In genomic region chr4:116174466-116175116, GRCm38 (mm10) we compare ENCODE assay signal across 10 mouse cellular contexts. TPM values are rescaled to one million over a fixed set of nuclear protein-coding genes. Genes with fewer than 3 reads are reported as not detected.
DNase-seq lines count a peak whose midpoint lies in the region; ATAC-seq lines count a peak whose summit lies in the region.
"Had no signal": no experiment of that assay in that cellular context is flagged by ENCODE, and none has a peak within 500 bp of the region (broad histone marks: within the 10 kb centered on the region; RNA-seq: fewer than 3 reads in every experiment).

No protein-coding gene starts in this region.

- ATAC-seq in heart, embryonic 13.5 days (ENCODE audit: extremely low read depth, insufficient number of reproducible peaks, low FRiP score, low TSS enrichment) = peak; percentile 23; the same call in 1 of the 2 replicates
- ATAC-seq in limb, embryonic 12.5 days (ENCODE audit: insufficient number of reproducible peaks, insufficient read depth, low FRiP score, low TSS enrichment, low read depth) = 0 out of 2 replicates have a peak, but pooled peaks have one; percentile 34

- peak overlapping the region; percentile 11; the same call in 1 of the 2 replicates for H3K4me2 ChIP-seq in heart, embryonic 13.5 days
- H3K4me2 ChIP-seq in limb, embryonic 12.5 days = no peak overlapping the region

- H3K36me3 ChIP-seq in heart, embryonic 13.5 days = no peaks in the 10 kb centered on the region
- H3K36me3 ChIP-seq in limb, embryonic 12.5 days = no peaks in the 10 kb centered on the region

- H3K27ac ChIP-seq in heart, embryonic 13.5 days (replicated peaks) = peak overlapping the region; percentile 89
- no peak overlapping the region for H3K27ac ChIP-seq in limb, embryonic 12.5 days

- H3K4me1 ChIP-seq in heart, embryonic 13.5 days = peaks cover 46% of the 10 kb centered on the region
- H3K4me1 ChIP-seq in limb, embryonic 12.5 days (replicated peaks) = peaks cover 29% of the 10 kb centered on the region

- no peaks in the 10 kb centered on the region for H3K27me3 ChIP-seq in heart, embryonic 13.5 days (replicated peaks)
- H3K27me3 ChIP-seq in limb, embryonic 12.5 days = no peaks in the 10 kb centered on the region

- H3K4me3 ChIP-seq in heart, embryonic 13.5 days = no peak overlapping the region
- no peak overlapping the region for H3K4me3 ChIP-seq in limb, embryonic 12.5 days (replicated peaks)

- H3K9ac ChIP-seq in heart, embryonic 13.5 days = peak overlapping the region; percentile 52; the same call in 1 of the 2 replicates
- peak overlapping the region; percentile 27 for H3K9ac ChIP-seq in limb, embryonic 12.5 days (replicated peaks)

- 18% methylated on average over 6 of the region's 6 CpGs for WGBS in heart, embryonic 13.5 days
- WGBS in limb, embryonic 12.5 days = 40% methylated on average over 6 of the region's 6 CpGs

- peak; percentile 19 to 36 for DNase-seq in heart, adult 18-20 months
- no peak for DNase-seq in heart, adult 11 months
- DNase-seq in NIH3T3 (ENCODE audit: low read depth) = peak; percentile 44
- DNase-seq in frontal cortex, postnatal 10 days (ENCODE audit: low spot score in 2 of 2) = no peak
- no peak for DNase-seq in spleen, postnatal 10 days (ENCODE audit: low spot score in 2 of 2)
- no peak for DNase-seq in layer of hippocampus, postnatal 36 days
- DNase-seq: left cerebral cortex, postnatal 4 days had no signal

- H3K9me3 ChIP-seq in heart, embryonic 13.5 days = no peaks in the 10 kb centered on the region
- no peaks in the 10 kb centered on the region for H3K9me3 ChIP-seq in limb, embryonic 12.5 days

RNA-seq across cellular contexts. Expression of gene Gm49337, which starts 1.4 kb away (rescaled TPM):
- not detected for total RNA-seq in heart, adult 18-20 months (2021)
- not detected in 2 replicates for polyA plus RNA-seq in heart, embryonic 13.5 days (2015; fragmentation: Nextera tagmentation; extraction: Ambion mirVana)
- polyA plus RNA-seq in limb, embryonic 12.5 days (2016; fragmentation: Nextera tagmentation; extraction: Ambion mirVana) = not detected in 2 replicates
- 1 to 10 TPM in 1 of 2 experiments, not detected in 1; 1.2 TPM for total RNA-seq in layer of hippocampus, postnatal 36 days (2021)
- polyA plus RNA-seq: embryonic facial prominence, embryonic 11.5 days had no signal

RNA-seq across cellular contexts. Expression of gene 1700042G07Rik, which starts 1.4 kb away (rescaled TPM):
- total RNA-seq in heart, adult 18-20 months (2021) = not detected
- not detected in 2 replicates for polyA plus RNA-seq in heart, embryonic 13.5 days (2015; fragmentation: Nextera tagmentation; extraction: Ambion mirVana)
- polyA plus RNA-seq in limb, embryonic 12.5 days (2016; fragmentation: Nextera tagmentation; extraction: Ambion mirVana) = not detected in 2 replicates
- total RNA-seq in layer of hippocampus, postnatal 36 days (2021) = not detected
- total RNA-seq: left cerebral cortex, postnatal 4 days had no signal
- polyA plus RNA-seq: embryonic facial prominence, embryonic 11.5 days had no signal

RNA-seq across cellular contexts. Expression of gene Tspan1, which starts 7.2 kb away (rescaled TPM):
- 1 to 10 TPM in 1 of 2 experiments, not detected in 1; 1.3 TPM for total RNA-seq in heart, adult 18-20 months (2021)
- polyA plus RNA-seq in heart, embryonic 13.5 days (2015; fragmentation: Nextera tagmentation; extraction: Ambion mirVana) = 0.22 and 0.45 TPM in 2 replicates
- 0.10 and 0.16 TPM in 2 replicates for polyA plus RNA-seq in limb, embryonic 12.5 days (2016; fragmentation: Nextera tagmentation; extraction: Ambion mirVana)
- total RNA-seq in layer of hippocampus, postnatal 36 days (2021) = not detected
- total RNA-seq: left cerebral cortex, postnatal 4 days had no signal

RNA-seq across cellular contexts. Expression of gene Lurap1, which starts 23.5 kb away (rescaled TPM):
- 1 to 10 TPM; 4.6 to 5.0 TPM for total RNA-seq in heart, adult 18-20 months (2021)
- polyA plus RNA-seq in heart, embryonic 13.5 days (2015; fragmentation: Nextera tagmentation; extraction: Ambion mirVana) = 1.8 and 2.1 TPM in 2 replicates
- polyA plus RNA-seq in limb, embryonic 12.5 days (2016; fragmentation: Nextera tagmentation; extraction: Ambion mirVana) = 2.6 and 2.8 TPM in 2 replicates
- 10 to 100 TPM; 21.8 to 23.8 TPM for total RNA-seq in layer of hippocampus, postnatal 36 days (2021)

RNA-seq across cellular contexts. Expression of gene Pik3r3, which starts 46.8 kb away (rescaled TPM):
- 1 to 10 TPM; 7.8 to 9.3 TPM for total RNA-seq in heart, adult 18-20 months (2021)
- polyA plus RNA-seq in heart, embryonic 13.5 days (2015; fragmentation: Nextera tagmentation; extraction: Ambion mirVana) = 12.1 and 14.0 TPM in 2 replicates
- 45.2 and 50.7 TPM in 2 replicates for polyA plus RNA-seq in limb, embryonic 12.5 days (2016; fragmentation: Nextera tagmentation; extraction: Ambion mirVana)
- 10 to 100 TPM; 36.5 to 37.6 TPM for total RNA-seq in layer of hippocampus, postnatal 36 days (2021)

Comparison
In these comparisons a context has a peak if more than half of its experiments do, and no peak if none do; other contexts are left out.
1. DNase-seq: peak in heart, adult 18-20 months (2 of 2) and NIH3T3 (single experiment); none in heart, adult 11 months (single experiment), frontal cortex, postnatal 10 days (0 of 2), spleen, postnatal 10 days (0 of 2) and layer of hippocampus, postnatal 36 days (0 of 2).